Mouse (Mus musculus) liver, postnatal 0 days (tissue): Measurements from ENCODE around the gene Rgs18.

Experiments
- CTCF ChIP-seq: sonication (generic); IDR thresholded peaks from 2 replicates; pipeline ENCODE4 v1.5.1; 2016; ENCODE audit warnings: antibody characterized with exemption, low read depth
- EP300 ChIP-seq: IDR thresholded peaks from 2 replicates; pipeline ENCODE4 v1.6.1; 2016; ENCODE audit warnings: antibody characterized with exemption, low read depth, mild to moderate bottlenecking

DNA sequence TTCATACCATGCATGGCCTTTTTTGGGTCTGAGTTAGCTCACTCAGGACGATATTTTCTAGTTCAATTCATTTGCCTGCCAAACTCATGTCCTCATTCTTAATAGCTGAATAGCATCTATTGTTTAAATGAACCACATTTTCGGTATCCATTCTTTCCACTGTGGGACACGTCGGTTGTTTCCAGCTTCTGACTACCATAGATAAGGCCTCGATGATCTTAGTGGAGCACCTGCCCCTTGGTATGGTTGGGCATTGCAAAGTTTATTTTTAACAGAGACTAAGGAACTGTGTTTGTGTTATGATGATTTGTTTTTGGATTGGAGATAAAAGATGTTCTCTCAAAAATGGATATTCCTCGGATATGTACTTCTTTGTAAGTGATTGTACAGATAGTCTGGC lies 37.5 kb downstream of the Rgs18 start:
- TF ChIP-seq CTCF: no peak
- TF ChIP-seq EP300: no peak
